Comparison of ENCODE assay signal across 19 mouse cellular contexts in the genomic region with DNA sequence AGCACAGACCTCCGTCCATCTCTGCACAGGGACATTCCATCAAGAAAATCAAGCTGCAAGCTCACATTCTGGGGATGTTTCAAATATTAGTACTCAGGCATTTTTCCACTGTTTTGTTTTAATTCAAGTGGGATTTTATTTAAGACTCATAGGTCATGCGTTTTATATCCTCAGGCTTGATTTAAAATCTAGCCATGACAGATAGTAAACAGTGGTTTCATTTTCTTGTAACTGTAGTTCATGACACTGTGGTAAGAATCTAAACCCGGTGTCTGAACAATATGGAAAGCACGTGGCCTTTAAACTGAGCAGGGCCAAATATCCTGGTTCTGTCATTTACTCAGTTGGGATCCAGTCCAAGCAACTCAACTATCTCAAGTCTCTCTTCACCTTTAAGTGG.
DNase-seq lines count a peak whose midpoint lies in the region; ATAC-seq and TF ChIP-seq lines count a peak whose summit lies in the region.
"Had no signal": no experiment of that assay in that cellular context is flagged by ENCODE, and none has a peak within 500 bp of the region (broad histone marks: within the 10 kb centered on the region; RNA-seq: fewer than 3 reads in every experiment).

No protein-coding gene starts in this region.

- H3K27ac ChIP-seq in heart, adult 2 months: peak overlapping the region; percentile 33; the same call in 1 of the 2 replicates
- H3K27ac ChIP-seq in kidney, embryonic 15.5 days: peak overlapping the region; percentile 71
- no peak overlapping the region for H3K27ac ChIP-seq in limb, embryonic 10.5 days
- H3K27ac ChIP-seq: embryonic facial prominence, embryonic 12.5 days; forebrain, embryonic 12.5 days; heart, embryonic 13.5 days; hindbrain, embryonic 12.5 days had no signal

- no peak overlapping the region for H3K9ac ChIP-seq in heart, adult 2 months (ENCODE audit: low read depth, low read length)
- no peak overlapping the region for H3K9ac ChIP-seq in kidney, embryonic 15.5 days
- H3K9ac ChIP-seq: embryonic facial prominence, embryonic 12.5 days; forebrain, embryonic 12.5 days; heart, embryonic 13.5 days; hindbrain, embryonic 12.5 days had no signal

- no peaks in the 10 kb centered on the region for H3K4me1 ChIP-seq in heart, adult 2 months (ENCODE audit: control insufficient read depth, insufficient read depth, low read length)
- peaks cover 22% of the 10 kb centered on the region for H3K4me1 ChIP-seq in kidney, embryonic 15.5 days
- no peaks in the 10 kb centered on the region; the same call in none of the 2 replicates for H3K4me1 ChIP-seq in limb, embryonic 10.5 days
- H3K4me1 ChIP-seq: forebrain, embryonic 12.5 days; hindbrain, embryonic 12.5 days had no signal

- WGBS in heart, adult 2 months: 73% methylated on average over 4 of the region's 4 CpGs
- 41% methylated on average over 4 of the region's 4 CpGs for WGBS in kidney, embryonic 15.5 days
- 88% methylated on average over 4 of the region's 4 CpGs for WGBS in limb, embryonic 10.5 days

- DNase-seq in heart, adult 2 months: no peak
- no peak for DNase-seq in heart, postnatal 36 days
- no peak for DNase-seq in kidney, adult 11 months
- peak; percentile 44 for DNase-seq in NIH3T3 (ENCODE audit: low read depth)
- DNase-seq in limb, embryonic 10.5 days (ENCODE audit: low spot score): peak; percentile 14
- DNase-seq in thymus, postnatal 25 days: no peak
- DNase-seq: adrenal gland, postnatal 10 days; cerebellum, adult 11-12 months; cerebellum, adult 9-10 months; cerebellum, postnatal 25 days; gastrocnemius, postnatal 25 days; heart, postnatal 4 days had no signal

- no peaks in the 10 kb centered on the region for H3K27me3 ChIP-seq in heart, adult 2 months (ENCODE audit: control insufficient read depth, insufficient read depth, low read length)
- H3K27me3 ChIP-seq in kidney, embryonic 15.5 days: no peaks in the 10 kb centered on the region
- no peaks in the 10 kb centered on the region for H3K27me3 ChIP-seq in limb, embryonic 10.5 days (ENCODE audit: low read depth, poor library complexity, severe bottlenecking)
- H3K27me3 ChIP-seq: embryonic facial prominence, embryonic 12.5 days; forebrain, embryonic 12.5 days; heart, embryonic 13.5 days; hindbrain, embryonic 12.5 days had no signal

- no peaks in the 10 kb centered on the region for H3K79me2 ChIP-seq in heart, adult 2 months (replicated peaks; ENCODE audit: control insufficient read depth, insufficient read depth, low read length)

- no peak overlapping the region for H3K4me2 ChIP-seq in kidney, embryonic 15.5 days
- H3K4me2 ChIP-seq: embryonic facial prominence, embryonic 12.5 days; forebrain, embryonic 12.5 days; heart, embryonic 13.5 days; hindbrain, embryonic 12.5 days had no signal

- no peak for TF ChIP-seq EP300 in heart, adult 2 months (IDR thresholded peaks at IDR 0.05; ENCODE audit: insufficient read depth, low read depth, low read length)

- TF ChIP-seq POLR2A in heart, adult 2 months (IDR thresholded peaks at IDR 0.05; ENCODE audit: insufficient read depth, low read depth, low read length): no peak

- intact Hi-C loops in heart, adult 2 months (cut with DNase I): loop anchor here (5.0 kb wide), 1 partner anchor 182 kb away; no protein-coding TSS in a partner anchor
- intact Hi-C loops in heart, postnatal 36 days (cut with DNase I): no loop called here

- TF ChIP-seq CTCF in heart, adult 2 months (IDR thresholded peaks at IDR 0.05): no peak

- H3K9me3 ChIP-seq in kidney, embryonic 15.5 days (replicated peaks): no peaks in the 10 kb centered on the region
- no peaks in the 10 kb centered on the region for H3K9me3 ChIP-seq in limb, embryonic 10.5 days (replicated peaks)
- H3K9me3 ChIP-seq: embryonic facial prominence, embryonic 12.5 days; forebrain, embryonic 12.5 days; heart, embryonic 13.5 days; hindbrain, embryonic 12.5 days had no signal

- H3K36me3 ChIP-seq in heart, adult 2 months (ENCODE audit: control insufficient read depth, insufficient read depth, low read length): no peaks in the 10 kb centered on the region
- no peaks in the 10 kb centered on the region for H3K36me3 ChIP-seq in kidney, embryonic 15.5 days
- H3K36me3 ChIP-seq in limb, embryonic 10.5 days: no peaks in the 10 kb centered on the region
- H3K36me3 ChIP-seq: embryonic facial prominence, embryonic 12.5 days; forebrain, embryonic 12.5 days; heart, embryonic 13.5 days; hindbrain, embryonic 12.5 days had no signal

- ATAC-seq in kidney, embryonic 15.5 days (replicated peaks; ENCODE audit: low FRiP score): peak; percentile 77
- ATAC-seq: forebrain, embryonic 16.5 days; hindbrain, embryonic 16.5 days had no signal

- H3K4me3 ChIP-seq in heart, adult 2 months: no peak overlapping the region
- no peak overlapping the region for H3K4me3 ChIP-seq in kidney, embryonic 15.5 days (replicated peaks)
- no peak overlapping the region for H3K4me3 ChIP-seq in limb, embryonic 10.5 days
- H3K4me3 ChIP-seq: embryonic facial prominence, embryonic 12.5 days; forebrain, embryonic 12.5 days; heart, embryonic 13.5 days; hindbrain, embryonic 12.5 days had no signal

Comparison
In these comparisons a context has a peak if more than half of its experiments do, and no peak if none do; other contexts are left out.
1. DNase-seq: peak in NIH3T3 (single experiment) and limb, embryonic 10.5 days (single experiment); none in heart, adult 2 months (0 of 2), heart, postnatal 36 days (0 of 2), kidney, adult 11 months (single experiment) and thymus, postnatal 25 days (single experiment).